Mouse (Mus musculus) kidney, adult 2 months (tissue): ENCODE measurements around the gene Sgip1. TPM values are rescaled to one million over a fixed set of nuclear protein-coding genes. Genes with fewer than 3 reads are reported as not detected.

ENCODE experiments used
- DNase-seq: peaks from one replicate; pipeline ENCODE4 v3.0.0; 2021
- H3K27ac ChIP-seq: fragments of 200-500 bp; 2 replicates; pipeline ENCODE4 v1.5.1; 2012; ENCODE audit warnings: low read depth, low read length, control low read depth, inconsistent platforms; ENCODE audit not compliant: insufficient read depth
- H3K27me3 ChIP-seq: fragments of 200-500 bp; replicated peaks from 2 replicates; pipeline ENCODE4 v1.6.1; 2012; ENCODE audit warnings: mild to moderate bottlenecking, moderate library complexity, low read length, inconsistent platforms; ENCODE audit not compliant: control insufficient read depth, insufficient read depth
- H3K36me3 ChIP-seq: fragments of 200-500 bp; 2 replicates; pipeline ENCODE4 v1.6.1; 2012; ENCODE audit warnings: mild to moderate bottlenecking, moderate library complexity, low read length, inconsistent platforms; ENCODE audit not compliant: control insufficient read depth, insufficient read depth
- H3K4me1 ChIP-seq: fragments of 200-500 bp; 2 replicates; pipeline ENCODE4 v1.6.1; 2011; ENCODE audit warnings: low read length; ENCODE audit not compliant: control insufficient read depth, insufficient read depth
- H3K4me3 ChIP-seq: fragments of 200-500 bp; 2 replicates; pipeline ENCODE4 v1.5.1; 2011; ENCODE audit warnings: mild to moderate bottlenecking, low read depth, low read length, control low read depth; ENCODE audit not compliant: insufficient read depth
- CTCF ChIP-seq: fragments of 200-500 bp; conservative IDR thresholded peaks from 2 replicates; pipeline ENCODE4 v1.5.1; 2011; ENCODE audit warnings: low read depth, mild to moderate bottlenecking, control low read depth, low read length, moderate library complexity, mixed read lengths; ENCODE audit not compliant: insufficient read depth, insufficient read length
- POLR2A ChIP-seq: fragments of 200-500 bp; IDR thresholded peaks from one replicate; pipeline ENCODE4 v1.6.1; 2011; ENCODE audit warnings: low read depth, low read length, control low read depth
- WGBS: fragments of 180-500 bp; shearing (Covaris S2); methylation state at CpG from one replicate; pipeline ENCODE4 v1.1.7; 2018; 5-methylcytosine and 5-hydroxymethylcytosine counted together
- polyA plus RNA-seq: library from polyadenylated mRNA; depleted of rRNA; stranded (reverse); fragments of >200 nt; gene quantifications from 2 replicates; pipeline ENCODE4 v1.2.3, GENCODE M21; 2012; rRNA removed

Sgip1 gene
- polyA plus RNA-seq: 0.95 and 1.1 TPM in 2 replicates

GRCm38 (mm10) chr4:102741287-102741686 lies at the start of gene Sgip1:
Sgip1 (plus strand) TSS chr4:102741297.
- no peak for TF ChIP-seq CTCF
- no peak for DNase-seq
- H3K27ac ChIP-seq: no peak within 1 kb of the TSS
- no peaks in the 10 kb centered on the region for H3K4me1 ChIP-seq
- H3K27me3 ChIP-seq: no peaks in the 10 kb centered on the region
- no peaks in the 10 kb centered on the region for H3K36me3 ChIP-seq
- H3K4me3 ChIP-seq: no peak within 1 kb of the TSS
- 74% methylated on average over 8 of the region's 8 CpGs for WGBS

GRCm38 (mm10) chr4:102691402-102691801 lies 49.7 kb upstream of the Sgip1 start:
- no peak overlapping the region for H3K27ac ChIP-seq
- H3K36me3 ChIP-seq: no peaks in the 10 kb centered on the region
- no peak for TF ChIP-seq CTCF
- no peak for TF ChIP-seq POLR2A
- no peaks in the 10 kb centered on the region for H3K4me1 ChIP-seq
- 81% methylated on average over 4 of the region's 4 CpGs for WGBS
- no peak overlapping the region for H3K4me3 ChIP-seq
- DNase-seq: no peak
- H3K27me3 ChIP-seq: no peaks in the 10 kb centered on the region

GRCm38 (mm10) chr4:102697966-102698365 lies 43.1 kb upstream of the Sgip1 start:
- no peak for DNase-seq
- Histone ChIP-seq H3K27ac (no peak overlapping the region), H3K4me3 (no peak overlapping the region), H3K27me3 (no peaks in the 10 kb centered on the region), H3K36me3 (no peaks in the 10 kb centered on the region), H3K4me1 (no peaks in the 10 kb centered on the region)
- TF ChIP-seq POLR2A: no peak
- TF ChIP-seq CTCF: no peak
- 95% methylated on average over 7 of the region's 7 CpGs for WGBS

- Histone ChIP-seq H3K36me3 (no peaks in the 10 kb centered on the region), H3K4me3 (no peak overlapping the region), H3K27me3 (no peaks in the 10 kb centered on the region), H3K4me1 (no peaks in the 10 kb centered on the region), H3K27ac (no peak overlapping the region)
- WGBS: 69% methylated on average over 4 of the region's 4 CpGs
- TF ChIP-seq POLR2A (no peak), CTCF (no peak)
- no peak for DNase-seq
Measured at GRCm38 (mm10) chr4:102711731-102712130, 29.4 kb upstream of the Sgip1 start.

- Histone ChIP-seq H3K27ac (no peak overlapping the region), H3K36me3 (no peaks in the 10 kb centered on the region), H3K27me3 (no peaks in the 10 kb centered on the region), H3K4me1 (no peaks in the 10 kb centered on the region), H3K4me3 (no peak overlapping the region)
- no peak for DNase-seq
- no peak for TF ChIP-seq CTCF
- TF ChIP-seq POLR2A: no peak
Measured at GRCm38 (mm10) chr4:102715532-102715931, 25.6 kb upstream of the Sgip1 start.

GRCm38 (mm10) chr4:102717123-102717828 lies 23.8 kb upstream of the Sgip1 start:
- no peaks in the 10 kb centered on the region for H3K36me3 ChIP-seq
- TF ChIP-seq CTCF (no peak), POLR2A (no peak)
- no peaks in the 10 kb centered on the region for H3K27me3 ChIP-seq
- 71% methylated on average over 5 of the region's 5 CpGs for WGBS
- no peak for DNase-seq
- H3K27ac ChIP-seq: no peak overlapping the region
- H3K4me1 ChIP-seq: no peaks in the 10 kb centered on the region
- no peak overlapping the region for H3K4me3 ChIP-seq

GRCm38 (mm10) chr4:102719535-102719934 lies 21.6 kb upstream of the Sgip1 start:
- 11% methylated on average over 1 of the region's 1 CpGs for WGBS
- Histone ChIP-seq H3K4me3 (no peak overlapping the region), H3K27me3 (no peaks in the 10 kb centered on the region), H3K27ac (no peak overlapping the region), H3K4me1 (no peaks in the 10 kb centered on the region), H3K36me3 (no peaks in the 10 kb centered on the region)
- TF ChIP-seq POLR2A (no peak), CTCF (0 out of 2 replicates have a peak, but pooled peaks have one; percentile 10)
- DNase-seq: peak; percentile 17
